ENCODE assay signal across 21 mouse cellular contexts in the genomic region with DNA sequence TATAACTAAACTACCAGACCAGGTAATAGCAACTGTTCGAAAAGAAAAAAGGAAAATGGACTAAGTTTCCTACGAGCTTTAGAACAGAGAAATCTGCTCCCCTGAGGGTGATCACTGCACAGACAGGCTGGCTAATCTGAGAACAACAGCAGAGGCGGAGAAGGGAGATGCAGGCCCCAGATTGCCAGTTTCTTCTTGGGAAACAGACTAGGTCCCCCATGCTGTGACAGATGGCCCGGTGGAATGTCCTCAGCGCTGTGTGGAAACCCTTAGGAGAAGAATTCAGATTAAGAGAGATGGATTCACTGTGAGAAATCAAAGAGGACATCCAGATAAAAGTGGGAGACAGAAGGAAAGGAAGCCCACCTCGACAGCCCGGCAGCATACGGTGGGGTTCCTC. TPM values are rescaled to one million over a fixed set of nuclear protein-coding genes. Genes with fewer than 3 reads are reported as not detected.
DNase-seq lines count a peak whose midpoint lies in the region.
"Had no signal": no experiment of that assay in that cellular context is flagged by ENCODE, and none has a peak within 500 bp of the region (broad histone marks: within the 10 kb centered on the region; RNA-seq: fewer than 3 reads in every experiment).

No protein-coding gene starts in this region.

- intact Hi-C loops in left cerebral cortex, postnatal 4 days (cut with DNase I): no loop called here

- peak; percentile 27 to 29 for DNase-seq in cerebellum, postnatal 14 days
- DNase-seq in cerebellum, adult 11 months: no peak
- peak; percentile 10 to 42 for DNase-seq in left cerebral cortex, adult 18-20 months (ENCODE audit: low spot score in 2 of 2)
- DNase-seq in left cerebral cortex, postnatal 4 days: no peak
- DNase-seq in brain, adult 2 months (ENCODE audit: low read depth, low spot score): peak; percentile 51
- peak; percentile 16 for DNase-seq in layer of hippocampus, postnatal 36 days
- no peak for DNase-seq in neural tube, embryonic 10.5 days (ENCODE audit: extremely low spot score, low spot score)
- DNase-seq: adrenal gland, postnatal 10 days; heart, adult 2 months; heart, postnatal 10 days; kidney, adult 9 months; kidney, postnatal 10 days; liver, postnatal 0 days; lung, postnatal 36 days; thymus, adult 18-20 months; thymus, postnatal 4 days had no signal

RNA-seq across cellular contexts. Expression of a gene that starts 10.5 kb away (rescaled TPM):
- total RNA-seq in left cerebral cortex, adult 18-20 months (2021): under 1 TPM in 1 of 2 experiments, not detected in 1; 0.16 TPM
- total RNA-seq in left cerebral cortex, postnatal 4 days (2021): under 1 TPM in 1 of 2 experiments, not detected in 1; 0.16 TPM
- not detected for total RNA-seq in layer of hippocampus, postnatal 36 days (2021)
- total RNA-seq: G1E; gastrocnemius, adult 8-10 months; gastrocnemius, postnatal 4 days; heart, adult 2 months; left cerebral cortex, adult 8-10 months; midbrain, postnatal 0 days had no signal

RNA-seq across cellular contexts. Expression of a gene that starts 45.3 kb away (rescaled TPM):
- 10 to 100 TPM; 14.3 to 15.9 TPM for total RNA-seq in left cerebral cortex, adult 18-20 months (2021)
- 10 to 100 TPM; 16.7 to 18.1 TPM for total RNA-seq in left cerebral cortex, postnatal 4 days (2021)
- 10 to 100 TPM; 13.6 to 16.4 TPM for total RNA-seq in layer of hippocampus, postnatal 36 days (2021)

Comparison
In these comparisons a context has a peak if more than half of its experiments do, and no peak if none do; other contexts are left out.
1. DNase-seq: peak in cerebellum, postnatal 14 days (2 of 2), left cerebral cortex, adult 18-20 months (2 of 2), brain, adult 2 months (single experiment) and layer of hippocampus, postnatal 36 days (2 of 2); none in cerebellum, adult 11 months (single experiment), left cerebral cortex, postnatal 4 days (single experiment) and neural tube, embryonic 10.5 days (single experiment).